Mouse (Mus musculus) lung, postnatal 0 days (tissue): ENCODE measurements around the gene Cplane1.

Experiments
- CTCF ChIP-seq: IDR thresholded peaks from 2 replicates; pipeline ENCODE4 v1.5.1; 2016; ENCODE audit warnings: antibody characterized with exemption, mild to moderate bottlenecking
- EP300 ChIP-seq: IDR thresholded peaks from 2 replicates; pipeline ENCODE4 v1.6.1; 2016; ENCODE audit warnings: antibody characterized with exemption, mild to moderate bottlenecking, control low read depth

GRCm38 (mm10) chr15:8317381-8317780 is 148.5 kb downstream of the Cplane1 start:
- no peak for TF ChIP-seq CTCF
- TF ChIP-seq EP300 = no peak
